Mouse (Mus musculus): ENCODE measurements around the gene Pigp. TPM values are rescaled to one million over a fixed set of nuclear protein-coding genes. Genes with fewer than 3 reads are reported as not detected.
A peak's percentile ranks its signal among the peaks of the same experiment; 100 is the strongest.

Pigp gene
- polyA plus RNA-seq, 1 experiment from 2014 or later, result 127 TPM

DNA sequence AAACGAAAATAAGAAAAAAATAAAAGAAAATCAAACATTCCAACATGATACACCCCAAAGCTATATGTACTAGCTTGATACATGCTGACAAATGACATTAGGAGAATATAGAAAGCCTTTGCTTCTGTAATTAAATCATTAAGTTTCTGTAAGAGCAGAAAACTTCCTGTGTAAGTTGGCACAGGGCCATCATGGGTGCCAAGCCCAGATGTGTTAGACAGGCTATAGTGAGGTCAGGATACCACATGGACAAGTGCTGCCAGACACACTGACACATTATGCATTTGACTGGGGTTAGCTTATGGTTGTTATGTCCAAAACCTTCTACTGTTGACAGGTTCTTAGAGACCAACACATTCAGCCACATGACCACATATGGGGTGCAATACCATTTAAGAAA, 56.4 kb downstream of the Pigp start:
- H3K4me3 ChIP-seq (replicated peaks), result no peak overlapping the region
- ATAC-seq (ENCODE audit: insufficient number of reproducible peaks, low FRiP score, low TSS enrichment, low read depth), result no peak
- H3K27ac ChIP-seq (replicated peaks), result no peak overlapping the region
- peaks cover 14% of the 10 kb centered on the region; the same call in 1 of the 2 replicates for H3K4me1 ChIP-seq
- WGBS, result 17% methylated on average over 1 of the region's 1 CpGs
- no peak overlapping the region for H3K9ac ChIP-seq
- no peaks in the 10 kb centered on the region for H3K9me3 ChIP-seq (replicated peaks)
- no peaks in the 10 kb centered on the region for H3K36me3 ChIP-seq
- no peak overlapping the region for H3K4me2 ChIP-seq (replicated peaks)
- no peaks in the 10 kb centered on the region for H3K27me3 ChIP-seq

DNA sequence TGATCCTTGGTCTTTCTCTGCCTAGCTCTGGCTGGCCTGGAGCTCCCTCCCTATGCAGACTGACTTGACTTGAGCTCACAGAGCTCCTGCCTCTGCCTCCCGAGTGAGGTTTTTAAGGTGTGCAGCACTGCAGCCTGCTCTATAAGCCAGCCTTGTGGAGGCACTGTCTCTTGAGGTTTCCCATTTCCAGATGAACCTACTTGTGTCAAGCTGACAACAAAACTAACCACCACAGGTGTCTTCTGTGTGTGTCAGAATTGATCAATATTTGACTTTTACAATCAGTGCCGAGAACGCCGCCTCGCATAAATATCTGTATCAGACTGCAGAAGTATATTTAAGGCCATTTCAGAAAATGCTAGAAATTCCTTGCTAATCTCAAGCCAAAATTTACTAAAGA, 57.0 kb downstream of the Pigp start:
- Histone ChIP-seq H3K9ac (no peak overlapping the region), H3K4me2 (replicated peaks) (no peak overlapping the region), H3K9me3 (replicated peaks) (no peaks in the 10 kb centered on the region), H3K4me3 (replicated peaks) (no peak overlapping the region), H3K27ac (replicated peaks) (no peak overlapping the region), H3K4me1 (peaks cover 14% of the 10 kb centered on the region; the same call in 1 of the 2 replicates), H3K27me3 (no peaks in the 10 kb centered on the region), H3K36me3 (no peaks in the 10 kb centered on the region)
- no peak for ATAC-seq (ENCODE audit: insufficient number of reproducible peaks, low FRiP score, low TSS enrichment, low read depth)
- WGBS, result 90% methylated on average over 5 of the region's 5 CpGs

DNA sequence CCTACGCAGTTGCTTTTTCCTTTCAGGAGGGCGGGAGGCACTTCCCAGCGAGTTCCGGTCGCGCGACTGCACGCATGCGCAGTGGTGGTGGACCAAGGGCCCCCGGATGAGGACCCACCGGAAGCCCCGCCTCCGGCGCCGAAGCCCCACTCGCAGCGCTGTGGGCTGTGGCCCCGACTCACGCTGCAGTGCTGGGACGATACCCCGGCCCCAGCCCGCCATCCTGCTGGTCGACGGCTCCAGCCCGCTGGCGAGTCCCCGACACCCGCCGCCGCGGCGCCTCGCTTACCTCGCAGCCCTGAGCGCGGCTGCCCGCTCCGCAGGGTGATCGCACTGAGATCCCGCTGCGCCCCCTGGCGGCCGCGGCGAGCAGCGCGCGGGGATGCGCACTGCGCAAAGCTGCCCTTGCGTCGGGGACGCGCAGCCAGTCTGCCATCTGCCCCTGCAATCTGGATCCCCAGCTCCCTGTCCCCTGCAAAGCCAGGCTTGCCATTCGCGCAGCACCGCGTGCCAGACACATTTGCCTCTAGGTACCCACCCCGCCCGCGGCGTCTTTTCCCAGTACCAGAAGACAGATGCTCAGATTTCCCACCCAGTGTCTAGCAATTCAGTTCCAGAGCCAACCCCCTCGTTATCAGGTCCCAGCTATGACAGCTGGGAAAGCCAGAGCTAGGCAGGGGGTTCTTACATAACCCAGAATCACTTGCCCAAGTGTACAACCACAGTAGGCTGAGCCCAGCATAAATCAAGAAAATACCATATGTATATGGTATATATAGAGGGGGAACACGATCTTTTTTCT, 58.2 kb downstream of the Pigp start, which contains the start of gene Hlcs:
Hlcs (minus strand) TSS at position 343 of the 802 bp plus-strand sequence.
- Histone ChIP-seq H3K9me3 (replicated peaks) (no peaks in the 10 kb centered on the region), H3K9ac (peak within 1 kb of the TSS; percentile 93), H3K27me3 (no peaks in the 10 kb centered on the region), H3K4me1 (peaks cover 15% of the 10 kb centered on the region; the same call in 1 of the 2 replicates), H3K27ac (replicated peaks) (peak within 1 kb of the TSS; percentile 100), H3K36me3 (no peaks in the 10 kb centered on the region), H3K4me2 (replicated peaks) (peak within 1 kb of the TSS; percentile 84), H3K4me3 (replicated peaks) (peak within 1 kb of the TSS; percentile 79)
- ATAC-seq (ENCODE audit: insufficient number of reproducible peaks, low FRiP score, low TSS enrichment, low read depth), result peak; percentile 93
- WGBS, result under 1% methylated on average over 64 of the region's 64 CpGs

DNA sequence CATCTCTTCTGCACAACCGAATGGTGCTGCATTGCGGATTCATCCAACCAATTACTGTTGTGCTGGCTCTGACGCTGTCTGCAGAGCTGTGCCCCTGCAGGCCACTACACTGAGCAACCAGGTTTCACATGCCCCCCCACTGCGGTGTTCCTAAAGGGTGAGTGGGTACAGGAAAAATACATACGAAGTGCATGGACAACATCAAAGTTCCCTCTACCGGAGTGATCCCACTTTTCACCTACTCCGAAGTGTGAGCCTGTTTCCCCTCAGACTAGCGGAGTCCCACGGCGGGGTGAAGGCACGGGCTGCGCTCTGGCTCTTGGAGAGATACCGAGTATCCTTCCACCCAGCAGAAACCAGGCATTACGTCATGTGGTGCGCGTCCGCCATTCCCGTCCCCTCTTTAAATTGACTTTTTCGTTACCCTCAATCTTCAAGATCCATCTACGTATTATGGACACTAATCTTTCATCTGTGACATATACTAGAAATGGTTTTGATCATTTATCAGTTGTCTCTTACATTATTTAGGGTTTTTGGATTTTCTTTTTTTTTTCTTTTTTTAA, 58.9 kb downstream of the Pigp start:
- Histone ChIP-seq H3K4me2 (replicated peaks) (peak overlapping the region; percentile 52), H3K36me3 (no peaks in the 10 kb centered on the region)
- ATAC-seq (ENCODE audit: insufficient number of reproducible peaks, low FRiP score, low TSS enrichment, low read depth), result peak; percentile 88

DNA sequence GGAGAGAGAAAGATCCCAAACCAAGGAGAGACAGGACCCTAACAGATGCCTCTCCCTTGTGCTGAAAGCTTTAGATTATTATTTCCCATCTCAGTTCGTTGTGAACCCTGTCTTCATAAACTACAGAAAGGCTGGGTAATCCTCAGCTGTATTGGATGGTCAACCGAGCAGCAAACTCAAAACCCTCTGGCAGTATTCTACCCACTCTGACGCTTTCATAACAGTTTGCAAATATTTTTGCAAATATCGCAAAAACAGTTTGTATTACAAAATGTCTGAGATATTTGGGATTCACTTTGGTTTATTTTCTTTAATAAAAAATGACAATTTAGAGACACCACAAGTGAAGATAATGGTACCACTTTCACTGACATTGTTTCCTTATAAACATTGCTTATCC, 59.7 kb downstream of the Pigp start:
- Histone ChIP-seq H3K4me1 (peaks cover 30% of the 10 kb centered on the region), H3K27me3 (no peaks in the 10 kb centered on the region), H3K9me3 (replicated peaks) (no peaks in the 10 kb centered on the region), H3K27ac (replicated peaks) (no peak overlapping the region), H3K36me3 (no peaks in the 10 kb centered on the region), H3K4me3 (replicated peaks) (peak overlapping the region; percentile 79), H3K9ac (no peak overlapping the region), H3K4me2 (replicated peaks) (peak overlapping the region; percentile 52)
- ATAC-seq (ENCODE audit: insufficient number of reproducible peaks, low FRiP score, low TSS enrichment, low read depth), result no peak
- WGBS, result 61% methylated on average over 4 of the region's 4 CpGs

More for the DNA sequence above, 58.9 kb downstream of the Pigp start:
- WGBS, result under 1% methylated on average over 20 of the region's 20 CpGs
- H3K27ac ChIP-seq (replicated peaks), result peak overlapping the region; percentile 100
- peaks cover 22% of the 10 kb centered on the region for H3K4me1 ChIP-seq
- peak overlapping the region; percentile 79 for H3K4me3 ChIP-seq (replicated peaks)
- no peaks in the 10 kb centered on the region for H3K27me3 ChIP-seq
- H3K9ac ChIP-seq, result peak overlapping the region; percentile 71
- H3K9me3 ChIP-seq (replicated peaks), result no peaks in the 10 kb centered on the region

DNA sequence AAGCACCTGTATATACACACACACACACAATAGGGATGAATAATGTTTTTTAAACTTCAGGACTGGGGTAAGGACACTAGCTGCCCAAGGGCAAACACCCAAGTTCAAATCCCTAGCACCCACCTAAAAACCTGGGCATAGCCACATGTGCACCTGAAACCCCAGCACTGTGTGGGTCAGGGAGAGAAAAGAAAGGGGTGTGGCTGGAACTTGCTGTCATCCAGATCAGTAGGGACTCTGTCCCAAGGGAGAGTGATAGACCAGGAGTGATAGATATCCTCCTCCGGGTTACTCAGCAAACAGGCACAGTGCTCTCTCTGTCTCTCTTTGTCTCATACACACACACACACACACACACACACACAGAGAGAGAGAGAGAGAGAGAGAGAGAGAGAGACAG, 60.2 kb downstream of the Pigp start:
- no peak for ATAC-seq (ENCODE audit: insufficient number of reproducible peaks, low FRiP score, low TSS enrichment, low read depth)
- H3K4me1 ChIP-seq, result peaks cover 32% of the 10 kb centered on the region
- no peaks in the 10 kb centered on the region for H3K9me3 ChIP-seq (replicated peaks)
- no peak overlapping the region for H3K4me3 ChIP-seq (replicated peaks)
- no peak overlapping the region for H3K27ac ChIP-seq (replicated peaks)
- WGBS, result 81% methylated on average over 1 of the region's 1 CpGs
- H3K36me3 ChIP-seq, result no peaks in the 10 kb centered on the region
- no peak overlapping the region for H3K9ac ChIP-seq
- no peak overlapping the region for H3K4me2 ChIP-seq (replicated peaks)
- no peaks in the 10 kb centered on the region for H3K27me3 ChIP-seq

DNA sequence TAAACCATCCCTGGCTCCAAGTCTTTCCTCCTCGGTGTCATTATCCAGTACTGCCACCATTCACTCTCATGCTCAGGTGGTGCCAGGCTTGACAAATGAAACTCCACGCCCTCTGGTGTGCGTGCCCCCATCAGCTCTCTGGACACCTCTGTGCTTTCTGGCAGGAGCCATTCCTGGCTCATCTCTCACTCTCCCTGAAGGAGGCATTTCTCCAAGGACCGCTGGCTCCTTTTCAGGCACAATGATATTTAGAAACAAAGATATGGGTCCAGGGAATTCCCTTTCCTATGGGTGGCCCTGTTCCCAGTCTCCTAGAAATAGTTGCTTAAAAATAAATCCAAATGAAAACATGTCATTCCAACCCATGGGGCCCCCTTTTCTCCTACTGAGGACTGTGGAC, 62.6 kb downstream of the Pigp start:
- Histone ChIP-seq H3K4me3 (replicated peaks) (no peak overlapping the region), H3K27ac (replicated peaks) (no peak overlapping the region), H3K4me2 (replicated peaks) (no peak overlapping the region), H3K27me3 (no peaks in the 10 kb centered on the region), H3K4me1 (peaks cover 32% of the 10 kb centered on the region), H3K9me3 (replicated peaks) (no peaks in the 10 kb centered on the region), H3K9ac (no peak overlapping the region), H3K36me3 (no peaks in the 10 kb centered on the region)
- ATAC-seq (ENCODE audit: insufficient number of reproducible peaks, low FRiP score, low TSS enrichment, low read depth), result no peak
- WGBS, result 90% methylated on average over 4 of the region's 4 CpGs

Other genes with a start within 250 kb of the Pigp start
- 9.2 and 11.1 TPM in 2 replicates for gene Hlcs, start 58.3 kb downstream of the Pigp start, polyA plus RNA-seq (2015; fragmentation: Nextera tagmentation; extraction: Ambion mirVana)
- gene Ripply3, start 43.4 kb downstream of the Pigp start, polyA plus RNA-seq (2015; fragmentation: Nextera tagmentation; extraction: Ambion mirVana), result 4.6 and 6.0 TPM in 2 replicates
- gene Ttc3, start 1.2 kb downstream of the Pigp start, polyA plus RNA-seq (2015; fragmentation: Nextera tagmentation; extraction: Ambion mirVana), result 222 and 228 TPM in 2 replicates
- 55.8 and 56.1 TPM in 2 replicates for gene Vps26c, start 155.0 kb upstream of the Pigp start, polyA plus RNA-seq (2015; fragmentation: Nextera tagmentation; extraction: Ambion mirVana)
- gene Dyrk1a, start 198.2 kb upstream of the Pigp start, polyA plus RNA-seq (2015; fragmentation: Nextera tagmentation; extraction: Ambion mirVana), result 9.1 and 9.7 TPM in 2 replicates